Mouse (Mus musculus) kidney, postnatal 36 days (tissue): ENCODE measurements around the gene Mog.
"Not testable (repeated sequence)": the region's sequence is repeated elsewhere in the genome, so short reads cannot be mapped to it uniquely, and the experiment has no call there.

Source experiments
- DNase-seq, 2 experiments: peaks; one replicate each; pipeline ENCODE4 v3.0.0; 2021 to 2022; ENCODE audit warnings: mixed read lengths in 2 of 2

The Mog gene

GRCm38 (mm10) chr17:36992336-36993104, 30.7 kb downstream of the Mog start:
- DNase-seq, result no peak

GRCm38 (mm10) chr17:36990630-36991029, 32.6 kb downstream of the Mog start:
- DNase-seq, result not testable (repeated sequence)

- DNase-seq, result no peak
Measured at GRCm38 (mm10) chr17:36989437-36989836, 33.8 kb downstream of the Mog start, which contains the start of gene H2-M5. Gene H2-M5 (minus strand): TSS chr17:36989537.

- no peak for DNase-seq
Measured at GRCm38 (mm10) chr17:36988475-36988874, 34.7 kb downstream of the Mog start.

- no peak for DNase-seq
Measured at GRCm38 (mm10) chr17:36982253-36983155, 40.7 kb downstream of the Mog start.

- DNase-seq, result no peak
Measured at GRCm38 (mm10) chr17:36981845-36982244, 41.4 kb downstream of the Mog start.

DNA sequence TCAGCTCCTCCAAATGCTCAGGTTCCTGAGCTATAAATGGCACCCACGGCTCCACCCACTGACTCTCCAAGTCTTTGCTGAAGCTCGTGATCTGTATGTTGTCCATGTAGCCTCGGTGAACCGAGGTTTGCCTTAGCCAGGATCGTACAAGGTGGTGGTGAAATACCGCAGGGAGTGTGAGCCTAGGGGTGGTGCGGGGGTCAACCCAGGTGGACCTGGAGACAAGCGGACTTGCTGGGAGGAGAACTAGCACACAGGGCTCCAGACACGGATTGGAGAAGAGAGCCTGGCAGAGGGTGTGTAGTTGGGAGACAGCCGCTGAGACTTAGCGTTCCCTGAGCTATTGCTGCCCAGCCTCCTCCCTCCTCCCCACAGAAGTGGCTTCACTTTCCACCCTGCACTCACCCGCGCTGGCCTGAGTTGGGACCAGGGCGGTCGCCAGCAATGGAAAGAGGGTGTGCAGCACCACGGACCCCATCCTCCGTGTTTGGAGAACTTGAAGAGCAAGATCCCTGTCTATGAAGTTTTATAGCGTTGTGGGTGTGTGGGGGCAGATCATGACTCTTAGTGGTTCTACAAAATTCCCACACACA, 41.9 kb downstream of the Mog start, which contains the start of gene 2410137M14Rik:
2410137M14Rik (minus strand) TSS at position 17 of the 593 bp plus-strand sequence.
- no peak for DNase-seq

DNA sequence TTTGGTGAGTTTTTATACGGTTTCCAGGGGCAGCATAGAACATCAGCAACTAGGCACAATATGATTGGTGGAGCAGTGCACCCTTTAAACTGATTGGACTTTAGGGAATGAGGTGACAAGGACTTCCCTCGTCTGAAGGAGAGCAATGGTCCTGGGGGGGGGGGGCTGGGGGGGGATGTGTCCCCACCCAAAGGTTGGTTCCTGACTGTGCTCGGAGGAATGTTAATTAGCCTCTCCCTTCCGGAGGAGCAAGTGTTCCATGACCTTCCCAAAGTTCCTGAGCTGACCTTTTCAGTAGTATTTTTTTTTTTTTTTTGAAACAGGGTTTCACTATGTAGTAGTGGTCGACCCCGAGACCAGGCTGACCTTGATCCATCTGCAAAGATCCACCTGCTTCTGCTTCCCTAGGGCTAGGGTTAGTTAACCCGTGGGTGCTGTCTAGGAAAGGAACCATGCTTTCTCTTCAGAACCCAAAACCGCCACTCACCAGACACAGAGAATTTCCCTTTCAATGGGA, 49.9 kb downstream of the Mog start:
- DNase-seq, result no peak

- no peak for DNase-seq
Measured at GRCm38 (mm10) chr17:36972791-36973190, 50.4 kb downstream of the Mog start.

DNA sequence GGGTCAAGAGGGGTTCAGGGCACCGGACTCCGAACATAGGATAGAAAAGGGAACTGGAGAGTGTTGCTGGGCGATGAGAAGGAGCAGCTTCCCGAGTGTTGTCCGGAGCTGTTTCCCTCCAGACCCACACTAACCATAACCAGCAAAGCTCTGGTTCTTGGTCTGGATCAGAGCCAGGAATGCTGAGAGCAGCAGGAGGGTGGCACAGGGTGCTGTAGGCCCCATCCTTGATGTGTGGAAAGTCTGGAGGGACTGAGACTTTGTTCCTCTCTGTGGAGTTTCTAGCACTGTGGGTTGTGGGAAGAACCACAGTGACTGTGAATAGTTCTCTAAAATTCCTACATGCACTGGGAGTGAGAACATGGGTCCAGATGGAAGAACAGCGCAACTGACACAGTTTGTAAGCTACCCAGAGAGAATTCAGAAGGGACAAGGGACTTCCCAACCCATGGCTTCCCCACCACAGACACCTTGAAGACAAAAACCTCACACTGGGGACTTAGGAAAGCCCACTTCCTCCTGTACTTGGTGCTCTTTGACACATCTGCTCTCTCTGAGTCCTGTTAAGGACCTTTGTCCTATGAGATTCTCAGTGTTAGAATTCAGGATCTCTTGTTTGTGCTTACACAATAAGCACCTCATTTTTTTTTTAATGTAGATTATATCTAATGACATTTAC, 51.9 kb downstream of the Mog start:
- DNase-seq, result no peak

DNA sequence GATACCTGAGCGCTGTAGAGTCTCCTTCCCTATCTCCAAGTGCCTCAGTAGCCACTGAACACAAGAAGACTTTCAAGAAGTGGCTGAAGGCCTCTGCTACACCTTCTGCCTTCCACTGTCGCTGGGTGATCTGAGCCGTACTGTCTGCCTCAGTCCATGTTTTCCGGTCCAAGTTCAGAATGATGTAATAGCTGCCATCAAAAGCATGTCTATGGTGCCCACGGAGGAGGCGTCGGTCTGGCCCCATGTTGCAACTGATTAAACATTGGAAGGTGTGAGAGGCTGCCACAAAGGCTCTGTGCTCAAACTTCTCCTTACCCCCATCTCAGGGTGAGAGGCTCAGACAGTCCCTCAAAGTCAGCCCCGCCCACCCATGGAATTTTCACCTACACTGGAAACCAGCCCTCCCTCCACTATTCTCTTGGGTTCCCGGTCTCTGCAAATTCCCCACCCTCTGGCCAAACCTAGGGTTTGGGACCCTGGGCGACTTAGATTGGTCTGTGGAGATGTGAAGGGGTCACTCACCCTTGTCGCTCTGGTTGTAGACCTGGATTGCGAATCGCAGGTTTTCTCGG, 52.8 kb downstream of the Mog start:
- no peak for DNase-seq

DNA sequence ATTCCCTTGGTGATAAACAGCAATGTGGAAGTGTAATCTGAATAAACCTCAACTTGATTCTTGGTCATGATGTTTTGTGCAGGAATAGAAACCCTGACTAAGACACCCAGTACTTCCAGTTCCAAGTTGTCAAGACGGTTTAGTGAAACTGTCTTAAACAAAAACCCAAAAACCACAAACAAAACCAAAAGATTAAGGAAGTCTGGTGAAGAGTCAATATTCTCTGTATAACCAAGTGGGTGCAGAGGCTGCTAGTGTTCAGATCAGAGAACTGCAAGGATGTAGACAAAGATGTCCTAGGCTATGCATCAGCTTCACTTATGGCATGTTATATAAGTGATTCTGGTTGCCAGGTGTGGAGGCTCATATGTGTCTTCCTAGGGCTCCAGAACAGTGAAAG, 56.3 kb downstream of the Mog start:
- DNase-seq, result no peak

- DNase-seq, result no peak
Measured at GRCm38 (mm10) chr17:36961125-36961524, 62.1 kb downstream of the Mog start.
